Mouse (Mus musculus): ENCODE results near the gene Txndc15.
A peak's percentile ranks its signal among the peaks of the same experiment; 100 is the strongest.

Txndc15 gene

DNA sequence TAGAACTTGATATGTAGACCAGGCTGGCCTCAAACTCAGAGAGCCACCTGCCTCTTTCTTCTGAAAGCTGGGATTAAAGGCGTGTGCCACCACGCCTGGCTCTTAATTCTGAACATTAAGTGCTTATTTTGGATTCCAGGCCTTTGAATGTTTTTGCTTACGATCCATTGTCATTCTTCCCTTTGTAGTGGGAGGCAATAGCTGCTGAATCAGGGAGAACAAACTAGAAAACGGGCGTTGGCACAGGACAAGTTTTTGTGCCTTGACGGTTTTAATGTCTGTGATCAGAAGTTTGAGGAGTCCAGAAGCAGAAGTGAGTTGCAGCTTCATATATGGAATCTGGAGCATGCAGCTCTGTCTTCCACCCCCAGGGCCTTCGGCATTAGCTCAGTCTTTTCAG, 16.3 kb downstream of the Txndc15 start:
- DNase-seq (ENCODE audit: low spot score), result no peak

- DNase-seq (ENCODE audit: low spot score), result peak; percentile 33
Observed at GRCm38 (mm10) chr13:55732121-55732520, 17.7 kb downstream of the Txndc15 start.

- DNase-seq (ENCODE audit: low spot score), result no peak
Observed at GRCm38 (mm10) chr13:55733628-55734502, 19.4 kb downstream of the Txndc15 start.

- no peak for DNase-seq (ENCODE audit: low spot score)
Observed at GRCm38 (mm10) chr13:55737885-55738284, 23.4 kb downstream of the Txndc15 start.

DNA sequence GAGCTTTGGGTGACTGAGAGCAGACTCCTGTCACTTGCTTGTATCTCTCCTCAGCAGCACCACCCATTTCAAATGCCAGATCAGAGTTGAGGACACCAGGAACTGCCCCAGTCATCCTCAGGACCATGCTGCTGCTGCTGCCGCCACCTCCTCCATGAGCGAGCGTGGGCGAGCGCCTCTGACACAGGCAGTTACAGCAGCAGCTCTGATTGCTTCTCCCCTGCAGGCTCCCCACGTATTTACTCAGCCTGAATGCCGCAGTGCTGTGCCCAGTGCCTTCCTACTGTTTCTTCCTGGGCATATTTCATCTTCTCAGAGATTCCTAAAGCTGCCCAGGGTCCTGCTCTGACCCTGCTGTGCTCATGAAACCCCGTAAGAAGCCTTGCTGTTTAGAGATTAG, 27.9 kb downstream of the Txndc15 start:
- no peak for DNase-seq (ENCODE audit: low spot score)

- DNase-seq (ENCODE audit: low spot score), result no peak
Observed at GRCm38 (mm10) chr13:55754380-55754779, 39.9 kb downstream of the Txndc15 start.

GRCm38 (mm10) chr13:55756789-55757188, 42.3 kb downstream of the Txndc15 start:
- no peak for DNase-seq (ENCODE audit: low spot score)

DNA sequence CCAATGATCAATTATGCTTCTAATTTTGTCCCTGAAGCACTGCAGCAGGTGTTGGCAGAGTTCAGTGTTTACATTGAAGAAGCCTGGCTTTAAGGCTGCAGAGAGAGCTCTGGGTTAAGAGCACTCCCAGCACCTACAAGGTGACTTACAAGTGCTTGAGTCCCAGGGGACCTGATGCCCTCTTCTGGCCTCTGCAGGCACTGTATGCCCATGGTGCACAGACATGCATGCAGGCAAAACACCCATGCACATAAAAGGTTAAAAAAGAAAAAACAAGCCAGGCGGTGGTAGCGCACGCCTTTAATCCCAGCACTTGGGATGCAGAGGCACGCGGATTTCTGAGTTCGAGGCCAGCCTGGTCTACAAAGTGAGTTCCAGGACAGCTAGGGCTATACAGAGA, 43.2 kb downstream of the Txndc15 start:
- no peak for DNase-seq (ENCODE audit: low spot score)

DNA sequence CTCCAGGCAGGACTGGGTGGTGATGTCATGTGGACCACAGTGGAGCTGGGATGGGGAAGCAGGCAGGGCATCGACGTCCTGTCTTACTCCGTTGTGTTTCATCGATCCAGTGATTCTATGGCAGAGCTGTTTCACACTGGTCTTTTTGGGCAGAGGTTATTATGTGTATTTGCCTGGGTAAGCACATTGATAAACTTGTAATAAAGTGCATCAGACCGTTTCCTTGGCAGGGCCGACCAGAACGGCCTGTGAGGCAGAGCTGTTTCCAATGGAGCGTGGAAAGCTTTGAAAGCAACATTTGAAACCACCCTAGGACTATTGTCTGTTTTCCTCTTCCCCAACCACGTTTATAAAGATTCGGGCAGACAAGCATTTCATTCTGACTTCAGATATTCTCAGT, 46.1 kb downstream of the Txndc15 start:
- DNase-seq (ENCODE audit: low spot score), result no peak

DNA sequence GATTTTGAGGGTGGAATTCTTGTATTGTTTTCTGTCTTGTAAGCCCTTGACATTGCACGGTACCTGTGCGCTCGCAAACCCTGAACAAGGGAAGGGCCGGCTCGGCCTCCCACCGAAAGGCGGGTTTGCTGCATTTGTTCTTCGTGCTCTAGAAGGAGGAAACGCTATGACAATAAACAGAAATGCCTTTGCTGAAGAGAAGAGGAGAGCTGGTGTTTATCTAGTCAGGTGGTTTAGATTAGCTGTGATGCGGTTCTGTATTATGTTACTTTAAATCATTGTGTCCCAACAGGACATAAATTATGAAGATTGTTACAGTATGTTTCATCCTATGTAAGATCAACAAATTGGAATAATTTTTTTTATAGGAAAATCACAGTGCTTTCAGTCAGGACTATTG, 47.0 kb downstream of the Txndc15 start:
- DNase-seq (ENCODE audit: low spot score), result no peak

DNA sequence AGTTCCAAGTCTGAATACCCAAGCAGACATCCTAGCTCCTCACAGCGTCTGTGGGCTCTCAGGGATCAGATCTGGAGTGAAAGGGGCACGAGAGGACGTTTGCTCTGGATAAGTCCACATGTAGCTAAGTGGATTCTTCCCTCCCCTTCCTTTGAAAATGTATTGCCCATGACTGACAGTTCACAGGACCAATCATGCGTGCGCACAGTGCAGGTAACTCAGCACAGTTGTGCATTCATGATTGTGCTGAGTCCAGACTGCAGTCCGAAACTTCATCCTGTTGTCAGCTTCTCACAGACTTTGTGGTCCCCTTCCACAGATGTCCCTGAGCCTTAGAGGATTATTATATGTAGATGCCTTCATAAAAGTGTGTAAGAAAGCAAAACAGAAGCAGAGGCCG, 59.9 kb downstream of the Txndc15 start:
- no peak for DNase-seq (ENCODE audit: low spot score)

DNA sequence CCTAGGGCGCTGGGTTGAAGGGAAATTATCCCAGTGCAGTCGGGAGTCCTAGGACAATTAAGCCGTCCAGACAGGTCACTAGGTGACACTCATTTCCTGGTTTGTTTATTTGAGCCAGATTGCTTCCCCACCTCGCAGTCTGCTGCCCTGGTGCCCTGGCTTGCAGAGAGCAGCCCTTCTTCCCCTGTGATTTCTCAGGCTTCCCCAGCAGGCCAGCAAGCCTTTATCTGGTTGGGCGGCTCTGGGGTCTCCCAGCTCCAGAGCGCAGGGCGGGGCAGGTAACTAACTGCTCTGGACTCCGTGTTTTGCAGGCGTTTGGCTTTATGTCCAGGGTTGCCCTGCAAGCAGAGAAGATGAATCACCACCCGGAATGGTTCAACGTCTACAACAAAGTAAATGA, 60.6 kb downstream of the Txndc15 start:
- DNase-seq (ENCODE audit: low spot score), result no peak

All from c-Kit-positive CD71-positive TER-119-positive erythroid progenitor cells, embryonic 14.5 days (primary cell).